Mouse (Mus musculus): ENCODE measurements around the gene Wap. TPM values are rescaled to one million over a fixed set of nuclear protein-coding genes. Genes with fewer than 3 reads are reported as not detected.

Wap gene
- total and polyA plus RNA-seq, 2 experiments from 2014 or later = not detected

- no peak overlapping the region for H3K9ac ChIP-seq (replicated peaks; ENCODE audit: low read depth, low read length)
- H3K4me1 ChIP-seq (ENCODE audit: control insufficient read depth, insufficient read depth) = peaks cover 3% of the 10 kb centered on the region; the same call in 1 of the 2 replicates
- H3K9me3 ChIP-seq (replicated peaks; ENCODE audit: control insufficient read depth, low read length) = no peaks in the 10 kb centered on the region
- H3K4me3 ChIP-seq (ENCODE audit: low read depth, low read length) = no peak overlapping the region
- DNase-seq (ENCODE audit: low spot score) = no peak
- H3K4me2 ChIP-seq (ENCODE audit: low read depth, low read length) = no peak overlapping the region
- H3K27me3 ChIP-seq (ENCODE audit: control insufficient read depth, insufficient read depth, low read length) = no peaks in the 10 kb centered on the region
- no peak for ATAC-seq (ENCODE audit: insufficient read depth, low read depth)
- TF ChIP-seq EP300 (IDR thresholded peaks at IDR 0.05; ENCODE audit: low read depth) (no peak), CTCF (IDR thresholded peaks at IDR 0.05; ENCODE audit: low read depth) (no peak)
- 83% methylated on average over 9 of the region's 9 CpGs for WGBS
- no peak overlapping the region for H3K27ac ChIP-seq (ENCODE audit: low read depth)
- no peaks in the 10 kb centered on the region for H3K36me3 ChIP-seq (replicated peaks; ENCODE audit: control insufficient read depth, insufficient read depth, low read length)
Measured at GRCm38 (mm10) chr11:6676641-6677040, 38.2 kb upstream of the Wap start.

- no peaks in the 10 kb centered on the region for H3K36me3 ChIP-seq (replicated peaks; ENCODE audit: control insufficient read depth, insufficient read depth, low read length)
- no peaks in the 10 kb centered on the region for H3K9me3 ChIP-seq (replicated peaks; ENCODE audit: control insufficient read depth, low read length)
- no peak for TF ChIP-seq CTCF (IDR thresholded peaks at IDR 0.05; ENCODE audit: low read depth)
- TF ChIP-seq EP300 (IDR thresholded peaks at IDR 0.05; ENCODE audit: low read depth) = no peak
- no peak overlapping the region for H3K4me3 ChIP-seq (ENCODE audit: low read depth, low read length)
- ATAC-seq (ENCODE audit: insufficient read depth, low read depth) (peak; percentile 17; the same call in 1 of the 2 replicates), DNase-seq (ENCODE audit: low spot score) (peak; percentile 14)
- H3K27ac ChIP-seq (ENCODE audit: low read depth) = no peak overlapping the region
- no peak overlapping the region for H3K9ac ChIP-seq (replicated peaks; ENCODE audit: low read depth, low read length)
- H3K4me2 ChIP-seq (ENCODE audit: low read depth, low read length) = no peak overlapping the region
- peaks cover 1% of the 10 kb centered on the region; the same call in 1 of the 2 replicates for H3K4me1 ChIP-seq (ENCODE audit: control insufficient read depth, insufficient read depth)
- 46% methylated on average over 7 of the region's 7 CpGs for WGBS
- no peaks in the 10 kb centered on the region for H3K27me3 ChIP-seq (ENCODE audit: control insufficient read depth, insufficient read depth, low read length)
Measured at GRCm38 (mm10) chr11:6675402-6675801, 37.0 kb upstream of the Wap start.

GRCm38 (mm10) chr11:6674701-6675100, 36.3 kb upstream of the Wap start:
- Histone ChIP-seq H3K4me3 (ENCODE audit: low read depth, low read length) (no peak overlapping the region), H3K27me3 (ENCODE audit: control insufficient read depth, insufficient read depth, low read length) (no peaks in the 10 kb centered on the region), H3K9ac (replicated peaks; ENCODE audit: low read depth, low read length) (no peak overlapping the region), H3K9me3 (replicated peaks; ENCODE audit: control insufficient read depth, low read length) (no peaks in the 10 kb centered on the region), H3K36me3 (replicated peaks; ENCODE audit: control insufficient read depth, insufficient read depth, low read length) (no peaks in the 10 kb centered on the region), H3K4me1 (ENCODE audit: control insufficient read depth, insufficient read depth) (no peaks in the 10 kb centered on the region), H3K27ac (ENCODE audit: low read depth) (no peak overlapping the region), H3K4me2 (ENCODE audit: low read depth, low read length) (no peak overlapping the region)
- TF ChIP-seq CTCF (IDR thresholded peaks at IDR 0.05; ENCODE audit: low read depth) (no peak), EP300 (IDR thresholded peaks at IDR 0.05; ENCODE audit: low read depth) (no peak)
- ATAC-seq (ENCODE audit: insufficient read depth, low read depth) (no peak), DNase-seq (ENCODE audit: low spot score) (no peak)
- 91% methylated on average over 9 of the region's 9 CpGs for WGBS

- Histone ChIP-seq H3K4me1 (ENCODE audit: control insufficient read depth, insufficient read depth) (no peaks in the 10 kb centered on the region), H3K27ac (ENCODE audit: low read depth) (no peak overlapping the region), H3K36me3 (replicated peaks; ENCODE audit: control insufficient read depth, insufficient read depth, low read length) (no peaks in the 10 kb centered on the region), H3K9me3 (replicated peaks; ENCODE audit: control insufficient read depth, low read length) (no peaks in the 10 kb centered on the region), H3K27me3 (ENCODE audit: control insufficient read depth, insufficient read depth, low read length) (no peaks in the 10 kb centered on the region), H3K4me3 (ENCODE audit: low read depth, low read length) (no peak overlapping the region), H3K4me2 (ENCODE audit: low read depth, low read length) (no peak overlapping the region), H3K9ac (replicated peaks; ENCODE audit: low read depth, low read length) (no peak overlapping the region)
- TF ChIP-seq CTCF (IDR thresholded peaks at IDR 0.05; ENCODE audit: low read depth) = no peak
- no peak for TF ChIP-seq EP300 (IDR thresholded peaks at IDR 0.05; ENCODE audit: low read depth)
- WGBS = 74% methylated on average over 4 of the region's 4 CpGs
- no peak for DNase-seq (ENCODE audit: low spot score)
- ATAC-seq (ENCODE audit: insufficient read depth, low read depth) = no peak
Measured at GRCm38 (mm10) chr11:6670826-6671225, 32.4 kb upstream of the Wap start.

GRCm38 (mm10) chr11:6670044-6670443, 31.6 kb upstream of the Wap start:
- no peaks in the 10 kb centered on the region for H3K9me3 ChIP-seq (replicated peaks; ENCODE audit: control insufficient read depth, low read length)
- DNase-seq (ENCODE audit: low spot score) (no peak), ATAC-seq (ENCODE audit: insufficient read depth, low read depth) (no peak)
- no peak overlapping the region for H3K4me3 ChIP-seq (ENCODE audit: low read depth, low read length)
- no peak overlapping the region for H3K27ac ChIP-seq (ENCODE audit: low read depth)
- H3K4me1 ChIP-seq (ENCODE audit: control insufficient read depth, insufficient read depth) = no peaks in the 10 kb centered on the region
- 47% methylated on average over 2 of the region's 2 CpGs for WGBS
- no peak overlapping the region for H3K4me2 ChIP-seq (ENCODE audit: low read depth, low read length)
- no peaks in the 10 kb centered on the region for H3K27me3 ChIP-seq (ENCODE audit: control insufficient read depth, insufficient read depth, low read length)
- H3K36me3 ChIP-seq (replicated peaks; ENCODE audit: control insufficient read depth, insufficient read depth, low read length) = no peaks in the 10 kb centered on the region
- TF ChIP-seq CTCF (IDR thresholded peaks at IDR 0.05; ENCODE audit: low read depth) (0 out of 2 replicates have a peak, but pooled peaks have one; percentile 18), EP300 (IDR thresholded peaks at IDR 0.05; ENCODE audit: low read depth) (no peak)
- no peak overlapping the region for H3K9ac ChIP-seq (replicated peaks; ENCODE audit: low read depth, low read length)

GRCm38 (mm10) chr11:6669041-6669440, 30.6 kb upstream of the Wap start:
- H3K9me3 ChIP-seq (replicated peaks; ENCODE audit: control insufficient read depth, low read length) = no peaks in the 10 kb centered on the region
- H3K27ac ChIP-seq (ENCODE audit: low read depth) = no peak overlapping the region
- H3K36me3 ChIP-seq (replicated peaks; ENCODE audit: control insufficient read depth, insufficient read depth, low read length) = no peaks in the 10 kb centered on the region
- ATAC-seq (ENCODE audit: insufficient read depth, low read depth) (0 out of 2 replicates have a peak, but pooled peaks have one; percentile 33), DNase-seq (ENCODE audit: low spot score) (no peak)
- no peak overlapping the region for H3K4me2 ChIP-seq (ENCODE audit: low read depth, low read length)
- H3K9ac ChIP-seq (replicated peaks; ENCODE audit: low read depth, low read length) = no peak overlapping the region
- H3K4me3 ChIP-seq (ENCODE audit: low read depth, low read length) = no peak overlapping the region
- TF ChIP-seq CTCF (IDR thresholded peaks at IDR 0.05; ENCODE audit: low read depth) (no peak), EP300 (IDR thresholded peaks at IDR 0.05; ENCODE audit: low read depth) (no peak)
- no peaks in the 10 kb centered on the region for H3K27me3 ChIP-seq (ENCODE audit: control insufficient read depth, insufficient read depth, low read length)
- WGBS = 47% methylated on average over 9 of the region's 9 CpGs
- H3K4me1 ChIP-seq (ENCODE audit: control insufficient read depth, insufficient read depth) = no peaks in the 10 kb centered on the region

Data from heart, postnatal 0 days (tissue).